Mouse (Mus musculus) heart, postnatal 10 days (tissue): ENCODE results near the gene Mrpl16. TPM values are rescaled to one million over a fixed set of nuclear protein-coding genes. Genes with fewer than 3 reads are reported as not detected.

Experiments used
- DNase-seq, 2 experiments: peaks; one replicate each; pipeline ENCODE4 v3.0.0; 2021
- intact Hi-C: fragments of 180-260 bp; cut with DNase I; formaldehyde crosslinking; loops from one replicate; pipeline ENCODE4 v1.15.1; 2025
- total RNA-seq, 2 experiments: library from RNA; stranded (reverse); gene quantifications; 2 replicates each; pipeline ENCODE4 v1.2.3; 2021

Gene Mrpl16
- total RNA-seq, 2 experiments from 2014 or later: 90.2 to 93.8 TPM

DNA sequence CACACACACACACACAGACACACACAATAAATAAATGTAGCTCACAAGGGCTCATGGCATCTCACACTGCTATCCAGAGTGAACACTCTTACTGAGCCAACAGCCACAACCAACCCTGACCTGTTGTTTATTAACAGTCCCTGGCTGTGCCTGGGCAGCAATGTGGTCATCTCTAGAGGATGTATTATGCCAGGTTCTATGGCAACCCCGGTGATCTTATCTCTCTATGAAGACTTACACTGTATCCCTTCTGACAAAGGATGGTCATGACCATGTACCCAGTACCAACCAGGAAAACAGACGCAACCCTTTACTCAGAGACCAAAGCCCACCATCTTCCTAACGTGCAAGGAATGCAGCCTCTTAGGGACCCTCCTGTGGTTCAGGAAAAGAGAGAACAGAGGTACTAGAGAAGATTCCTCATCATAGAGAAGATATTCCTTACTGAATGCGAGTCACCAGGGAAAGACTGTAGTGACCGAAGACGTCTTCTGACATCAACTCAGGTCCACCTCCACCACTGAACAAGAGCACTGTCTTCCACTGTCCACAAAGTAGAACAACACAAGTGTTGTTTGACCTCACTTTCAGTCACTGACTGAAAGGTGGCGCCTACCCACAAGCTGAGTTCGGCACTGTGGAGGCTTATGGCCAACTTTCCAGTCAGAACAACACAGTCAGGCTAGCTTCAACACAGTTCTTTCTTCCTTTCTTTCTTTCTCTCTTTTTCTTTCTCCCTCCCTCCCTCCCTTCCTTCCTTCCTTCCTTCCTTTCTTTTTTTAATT lies 30.5 kb downstream of the Mrpl16 start:
- DNase-seq: no peak

DNA sequence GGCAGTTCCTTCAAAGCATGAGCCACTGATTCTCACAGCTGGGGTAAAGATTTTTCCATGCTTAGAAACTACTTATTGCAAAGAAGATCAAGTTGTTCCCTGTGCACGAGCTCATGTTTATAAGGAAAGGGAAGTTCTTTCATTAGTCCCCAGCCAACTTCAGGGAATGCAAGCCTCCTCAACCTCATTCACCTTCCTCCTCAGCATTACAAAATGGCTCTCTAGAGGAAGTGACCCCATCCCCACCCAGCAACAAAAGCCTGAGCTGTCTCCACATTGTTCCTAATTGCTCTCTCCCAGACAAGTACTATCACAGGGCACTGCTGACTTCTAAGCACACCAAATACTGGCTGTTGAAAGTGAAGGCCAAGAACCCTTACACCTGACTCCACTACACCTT lies 34.2 kb downstream of the Mrpl16 start:
- DNase-seq: peak in 1 of 2 experiments; percentile 12
- intact Hi-C loops: no loop called here

More for the DNA sequence above, 30.5 kb downstream of the Mrpl16 start:
- intact Hi-C loops: no loop called here

DNA sequence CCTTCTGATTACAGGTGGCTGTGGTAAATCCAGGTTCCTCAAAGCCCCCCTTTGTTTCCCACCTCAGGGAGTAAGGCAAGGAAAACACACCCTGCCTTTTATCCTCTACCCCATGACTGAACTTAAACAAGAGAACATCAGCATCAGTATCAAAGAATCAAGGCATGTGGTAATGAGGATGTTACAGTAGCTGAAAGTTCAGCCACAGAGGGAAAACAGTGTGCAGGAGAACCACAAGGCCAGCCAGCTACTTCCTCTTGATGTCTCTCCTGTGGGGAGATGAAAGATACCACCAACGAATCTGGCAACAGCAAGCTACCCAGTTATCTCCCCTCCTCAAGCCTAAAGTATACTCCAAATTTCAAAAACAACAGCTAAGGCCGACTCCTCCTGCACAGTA lies 37.1 kb downstream of the Mrpl16 start:
- intact Hi-C loops: no loop called here
- DNase-seq: no peak

DNA sequence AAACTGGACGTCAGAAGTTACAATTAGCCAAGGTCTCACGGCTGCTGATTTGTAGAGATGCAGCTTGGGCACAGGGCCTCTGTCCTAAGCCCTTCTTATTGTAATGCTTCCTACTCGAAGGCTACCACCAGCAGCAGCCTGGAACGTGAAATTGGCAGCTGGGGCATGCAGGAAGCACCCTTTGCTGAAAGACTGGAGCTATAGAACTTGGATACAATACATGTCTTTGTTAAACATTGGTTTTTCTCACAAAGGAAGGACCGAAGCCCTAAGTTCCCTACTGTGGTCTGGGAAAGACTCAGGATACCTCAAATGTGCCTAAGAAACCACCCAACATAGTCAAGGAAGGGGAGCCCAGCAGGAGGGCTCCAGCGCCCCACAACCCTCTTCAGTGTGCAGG lies 37.6 kb downstream of the Mrpl16 start:
- DNase-seq: no peak
- intact Hi-C loops: no loop called here

DNA sequence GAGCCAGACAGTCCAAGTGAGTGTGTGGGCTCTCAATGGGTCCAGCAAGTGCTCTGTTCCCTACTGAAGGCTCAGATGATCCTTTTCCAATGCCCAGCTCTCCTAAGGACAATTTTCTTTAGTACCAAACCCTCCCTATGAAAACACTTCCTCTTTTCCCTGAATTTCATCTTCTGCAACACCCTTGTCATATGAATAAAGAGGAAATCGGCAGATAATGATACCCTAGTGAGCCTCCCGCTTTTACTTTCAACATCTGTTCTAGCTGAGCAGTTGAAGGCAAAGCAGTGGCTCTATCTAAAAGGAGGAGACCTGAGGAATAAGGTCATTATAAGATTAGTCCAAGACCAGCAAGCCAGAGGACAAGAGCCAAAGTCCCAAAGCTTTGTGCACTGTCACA lies 38.3 kb downstream of the Mrpl16 start:
- DNase-seq: no peak
- intact Hi-C loops: no loop called here

- DNase-seq: no peak
- intact Hi-C loops: no loop called here
Measured at GRCm38 (mm10) chr19:11810003-11810758, 40.0 kb downstream of the Mrpl16 start.

DNA sequence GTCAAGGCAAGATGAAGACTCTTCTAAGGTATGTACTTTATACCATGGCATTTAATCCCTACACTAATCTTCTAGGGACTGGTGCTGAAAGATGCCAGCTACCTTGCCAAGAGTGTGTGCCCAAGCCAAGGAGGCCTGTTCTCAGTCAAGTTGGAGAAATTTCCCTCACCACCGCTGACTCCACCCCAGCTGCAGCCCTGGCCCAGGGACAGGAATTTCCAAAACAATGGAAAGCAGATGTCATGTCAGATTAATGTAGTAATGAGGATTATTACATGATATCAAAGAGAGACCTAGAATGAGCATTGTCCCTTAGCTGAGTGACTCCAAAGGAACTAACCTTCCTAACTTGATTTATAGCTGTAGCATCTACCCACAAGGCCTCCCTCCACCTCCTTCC lies 40.7 kb downstream of the Mrpl16 start:
- DNase-seq: peak; percentile 25 to 34
- intact Hi-C loops: no loop called here

DNA sequence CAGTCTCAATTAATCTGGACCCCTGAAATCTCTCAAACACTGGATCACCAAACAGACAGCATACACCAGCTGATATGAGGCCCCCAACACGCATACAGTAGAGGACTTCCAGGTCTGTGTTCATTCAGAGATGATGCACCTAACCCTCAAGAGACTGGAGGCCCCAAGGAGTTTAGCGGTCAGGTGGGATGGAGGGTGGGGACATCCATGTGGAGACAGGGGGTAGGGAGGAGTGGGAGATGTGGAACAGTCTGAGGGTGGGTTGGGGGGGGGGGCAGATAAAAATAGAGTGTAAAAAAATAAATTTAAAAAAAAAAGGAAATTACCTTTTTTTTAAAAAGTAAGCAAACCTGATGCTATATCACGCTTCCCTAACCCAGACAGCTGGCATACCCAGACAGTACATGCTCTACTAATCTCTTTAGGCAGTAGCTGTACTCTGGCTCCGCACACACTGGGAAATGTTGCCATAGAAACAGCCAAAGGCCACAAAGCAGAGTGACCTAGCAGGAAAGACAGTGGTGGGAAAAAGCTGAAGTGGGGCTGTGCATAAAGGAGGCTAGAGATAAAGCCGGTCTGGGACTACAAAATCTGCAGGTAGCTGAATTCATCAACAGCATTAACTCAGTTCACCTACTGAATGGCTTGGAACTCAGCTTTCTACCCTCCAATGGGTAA lies 41.6 kb downstream of the Mrpl16 start:
- intact Hi-C loops: no loop called here
- DNase-seq: no peak

DNA sequence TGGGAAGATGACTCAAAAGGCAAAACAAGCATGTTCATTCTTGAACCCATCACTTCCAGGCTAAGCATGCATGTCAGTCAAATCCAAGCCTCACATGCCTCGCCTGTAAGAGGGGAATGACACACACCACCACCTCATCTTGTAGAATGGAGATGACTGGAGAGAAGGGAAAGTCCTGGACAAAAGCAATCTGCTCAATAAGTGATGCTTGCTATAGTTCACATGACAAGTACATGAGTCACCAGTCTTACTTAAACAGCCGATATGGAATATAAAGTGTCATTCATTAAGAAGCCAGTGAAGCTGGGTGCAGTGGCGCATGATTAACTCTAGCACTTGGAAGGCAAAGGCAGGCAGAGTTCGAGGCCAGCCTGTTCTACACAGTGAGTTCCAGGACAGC lies 42.9 kb downstream of the Mrpl16 start:
- no peak for DNase-seq
- intact Hi-C loops: no loop called here

GRCm38 (mm10) chr19:11813649-11814048 lies 43.5 kb downstream of the Mrpl16 start:
- intact Hi-C loops: no loop called here
- DNase-seq: peak; percentile 30 to 35

- intact Hi-C loops: no loop called here
Measured at GRCm38 (mm10) chr19:11814742-11815333, 44.6 kb downstream of the Mrpl16 start.

DNA sequence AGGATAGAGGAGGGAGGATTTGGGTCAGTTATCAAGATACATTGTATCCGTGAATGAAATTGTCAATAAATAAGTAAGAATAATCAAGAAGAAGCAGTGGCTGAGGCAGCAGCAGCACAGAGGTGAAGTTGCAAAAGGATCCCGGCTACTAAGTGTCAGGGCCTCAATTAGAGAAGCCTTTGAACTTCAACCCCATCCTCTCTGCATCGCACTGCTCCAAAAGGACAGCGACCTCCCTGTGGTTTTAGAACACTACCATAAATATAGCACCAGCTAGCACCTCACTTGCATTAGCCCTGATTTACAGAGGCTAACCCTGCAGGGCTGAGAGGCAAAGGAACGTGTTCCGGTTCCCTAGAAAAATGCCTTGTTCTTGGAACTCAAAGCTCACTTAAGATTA lies 46.5 kb downstream of the Mrpl16 start:
- intact Hi-C loops: no loop called here
- no peak for DNase-seq

More at GRCm38 (mm10) chr19:11814742-11815333, 44.6 kb downstream of the Mrpl16 start:
- DNase-seq: no peak

GRCm38 (mm10) chr19:11817586-11817985 lies 47.4 kb downstream of the Mrpl16 start:
- intact Hi-C loops: no loop called here
- no peak for DNase-seq

DNA sequence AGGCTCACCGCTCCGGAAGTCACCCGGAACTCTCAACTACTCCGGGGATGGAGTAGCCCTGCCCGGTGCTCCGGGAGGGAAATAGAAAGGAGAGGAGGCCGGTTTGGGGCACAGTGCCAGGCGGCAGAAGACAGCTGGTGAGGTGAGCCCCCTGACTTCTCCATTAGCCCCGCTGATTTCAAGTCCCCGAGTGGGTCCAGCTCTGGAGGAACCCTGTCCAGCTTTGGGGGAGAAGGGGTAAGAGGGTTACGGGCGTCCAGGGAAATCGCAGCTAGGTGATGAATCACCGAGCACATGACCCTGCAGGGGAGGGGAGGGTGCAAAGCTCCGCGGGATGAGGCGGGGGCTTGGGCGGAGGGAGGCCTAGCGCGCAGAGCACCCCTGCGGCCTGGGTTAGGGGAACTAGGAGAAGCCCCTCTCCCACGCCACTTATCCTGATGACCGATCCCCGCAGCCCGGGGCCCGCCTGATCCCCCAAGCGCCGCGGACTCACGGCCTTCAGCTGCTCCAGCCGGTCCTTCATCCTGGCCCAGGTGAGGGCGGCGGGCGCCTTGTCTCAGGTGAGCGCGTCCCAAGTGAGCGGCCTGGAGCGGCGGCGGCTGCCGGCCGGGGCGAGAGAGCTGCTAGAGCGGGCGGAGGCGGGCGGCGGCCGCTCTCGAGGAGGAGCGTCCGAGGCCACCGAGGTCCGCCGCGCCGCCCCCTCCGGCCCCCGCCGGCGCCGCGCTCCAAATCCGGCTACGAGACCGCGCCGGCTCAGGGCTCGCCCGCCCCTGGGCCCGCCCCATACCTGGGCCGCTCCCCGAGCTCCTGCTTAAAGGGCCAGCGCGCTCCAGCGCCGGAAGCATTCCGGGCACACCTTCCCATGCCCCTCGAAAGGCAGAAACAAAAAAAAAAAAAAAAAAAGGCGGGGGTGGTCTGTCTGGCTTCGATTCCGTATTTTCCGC lies 48.3 kb downstream of the Mrpl16 start:
- intact Hi-C loops: loop anchor here (2.0 kb wide), 2 partner anchors 16 to 192 kb away; no protein-coding TSS in a partner anchor
- peak; percentile 54 to 55 for DNase-seq

DNA sequence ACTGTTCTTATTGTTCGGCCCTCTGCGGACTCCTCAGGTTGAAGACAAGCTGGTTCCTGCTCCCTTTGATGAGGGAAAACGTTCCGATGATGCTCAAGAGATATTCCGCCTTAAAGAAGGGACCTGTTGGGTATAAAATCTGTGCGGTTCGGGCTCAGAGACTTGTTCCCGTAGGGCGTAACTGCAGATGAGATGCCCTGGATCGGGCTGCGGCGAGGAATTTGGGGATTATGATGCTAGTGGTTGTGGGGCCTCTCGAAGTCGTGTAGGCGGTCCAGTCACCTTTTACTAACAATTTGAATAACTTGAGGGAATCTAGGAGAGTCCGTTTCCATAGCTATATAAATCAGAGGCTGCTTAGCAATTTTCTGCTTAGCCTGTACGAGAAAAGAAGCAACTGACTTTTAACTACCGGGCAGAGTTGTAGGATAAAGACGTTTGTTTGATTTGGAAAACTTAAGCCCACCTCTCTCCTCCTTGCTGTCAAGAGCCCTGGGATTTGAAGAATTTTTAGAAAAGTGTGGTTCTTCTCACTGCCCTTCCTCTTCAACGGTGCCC lies 49.0 kb downstream of the Mrpl16 start, which contains the start of gene Stx3:
Gene Stx3 (minus strand): TSS at position 261 of the 558 bp plus-strand sequence.
- DNase-seq: no peak
- intact Hi-C loops: loop anchor here (2.0 kb wide), 2 partner anchors 16 to 192 kb away; no protein-coding TSS in a partner anchor

- intact Hi-C loops: loop anchor here (1.0 to 2.0 kb wide), 3 partner anchors 17 to 191 kb away; no protein-coding TSS in a partner anchor
- DNase-seq: peak; percentile 84 to 90
Measured at GRCm38 (mm10) chr19:11819800-11820199, 49.6 kb downstream of the Mrpl16 start.

DNA sequence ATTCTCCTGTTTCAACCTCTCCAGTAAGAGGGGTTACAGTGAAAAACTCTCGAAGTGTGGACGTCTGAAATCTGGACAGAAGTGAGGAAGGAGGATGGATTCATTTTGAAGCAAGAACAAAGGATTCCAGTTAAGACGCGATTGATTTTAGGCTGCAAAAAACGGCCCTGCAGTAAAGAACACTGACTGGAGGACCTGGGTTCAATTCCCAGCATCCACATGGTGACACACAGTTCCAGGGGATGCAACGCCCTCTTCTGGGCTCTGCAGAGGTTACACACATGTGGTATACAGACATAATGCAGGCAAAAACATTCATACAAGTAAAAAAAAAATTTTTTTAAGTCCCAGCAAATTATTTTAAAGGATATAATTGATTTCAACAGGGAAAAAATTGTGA lies 50.0 kb downstream of the Mrpl16 start:
- DNase-seq: no peak
- intact Hi-C loops: loop anchor here (1.0 kb wide), 1 partner anchor 43 kb away; no protein-coding TSS in a partner anchor

DNA sequence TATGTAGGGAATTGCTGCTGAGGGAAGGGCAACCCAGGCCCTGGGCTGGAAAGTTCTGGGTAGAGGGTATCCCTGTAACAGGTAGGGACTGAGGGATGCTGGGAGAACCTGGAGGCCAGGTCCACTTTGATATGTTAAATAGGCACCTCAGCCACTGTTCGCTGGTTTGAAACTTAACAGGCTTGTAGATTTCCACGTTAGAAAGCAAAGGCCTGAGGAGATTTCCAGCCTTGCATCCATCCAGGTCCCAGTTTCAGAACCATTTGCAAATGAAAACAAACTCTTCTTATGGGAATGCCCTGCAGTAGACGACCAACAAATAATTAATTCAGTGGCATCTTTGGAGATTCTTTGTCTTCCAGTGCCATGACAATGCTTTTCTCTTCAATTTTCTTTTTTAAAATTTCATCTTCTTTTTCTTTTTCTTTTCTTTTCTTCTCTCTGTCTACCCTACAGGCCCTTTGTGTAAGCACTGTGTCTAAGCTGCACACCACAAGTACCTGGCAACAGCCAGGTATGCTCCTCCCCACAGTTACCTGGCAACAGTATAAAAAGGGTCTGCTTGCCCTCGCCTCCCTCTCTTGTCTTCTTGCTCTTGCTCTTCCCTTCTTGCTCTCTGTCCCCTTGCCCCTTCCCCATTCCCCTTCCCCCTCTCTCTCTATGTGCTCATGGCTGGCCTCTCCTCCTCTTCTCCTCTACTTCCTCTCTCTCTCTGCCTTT lies 53.3 kb downstream of the Mrpl16 start:
- intact Hi-C loops: no loop called here
- DNase-seq: no peak
